Mouse (Mus musculus) left cerebral cortex, postnatal 10 days (tissue): ENCODE data around the gene Klhl11. TPM values are rescaled to one million over a fixed set of nuclear protein-coding genes. Genes with fewer than 3 reads are reported as not detected.

Experiments
- DNase-seq, 2 experiments: peaks; one replicate each; pipeline ENCODE4 v3.0.0; 2021 to 2022; ENCODE audit warnings: low spot score in 2 of 2, mixed read lengths in 1 of 2; ENCODE audit errors: extremely low spot score in 1 of 2
- intact Hi-C: fragments of 180-260 bp; cut with DNase I; formaldehyde crosslinking; loops from one replicate; pipeline ENCODE4 v1.15.1; 2025
- total RNA-seq, 2 experiments: library from RNA; stranded (reverse); gene quantifications; 2 replicates each; pipeline ENCODE4 v1.2.3; 2021

Gene Klhl11
- total RNA-seq, 2 experiments from 2014 or later = 64.3 to 67.2 TPM

DNA sequence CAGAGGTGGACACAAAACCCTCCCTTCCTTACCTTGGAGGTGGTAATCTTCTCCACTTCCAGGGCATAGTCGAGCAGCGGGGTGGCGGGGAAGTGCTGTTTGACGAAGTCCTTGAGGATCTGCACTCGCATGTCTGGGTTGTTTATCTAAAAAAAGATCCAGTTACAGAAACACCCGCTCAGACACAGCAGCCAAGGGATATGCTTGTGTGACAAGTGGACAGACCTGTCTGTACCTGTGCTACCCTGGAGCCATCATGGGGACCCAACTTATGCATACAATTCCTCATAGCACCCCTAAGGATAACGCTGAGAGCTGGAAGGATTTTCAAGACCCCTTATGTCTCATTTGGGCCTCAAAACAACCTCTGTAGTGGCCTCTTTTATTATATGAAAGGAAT is 6.6 kb upstream of the Klhl11 start:
- no peak for DNase-seq
- intact Hi-C loops = loop anchor here (2.0 to 5.0 kb wide), 2 partner anchors 22 to 102 kb away; no protein-coding TSS in a partner anchor

- no peak for DNase-seq
- intact Hi-C loops = loop anchor here (5.0 kb wide), 1 partner anchor 99 kb away; no protein-coding TSS in a partner anchor
Measured at GRCm38 (mm10) chr11:100476281-100476680, 3.7 kb upstream of the Klhl11 start.

GRCm38 (mm10) chr11:100472935-100473295 is 374 bp upstream of the Klhl11 start:
- intact Hi-C loops = no loop called here

DNA sequence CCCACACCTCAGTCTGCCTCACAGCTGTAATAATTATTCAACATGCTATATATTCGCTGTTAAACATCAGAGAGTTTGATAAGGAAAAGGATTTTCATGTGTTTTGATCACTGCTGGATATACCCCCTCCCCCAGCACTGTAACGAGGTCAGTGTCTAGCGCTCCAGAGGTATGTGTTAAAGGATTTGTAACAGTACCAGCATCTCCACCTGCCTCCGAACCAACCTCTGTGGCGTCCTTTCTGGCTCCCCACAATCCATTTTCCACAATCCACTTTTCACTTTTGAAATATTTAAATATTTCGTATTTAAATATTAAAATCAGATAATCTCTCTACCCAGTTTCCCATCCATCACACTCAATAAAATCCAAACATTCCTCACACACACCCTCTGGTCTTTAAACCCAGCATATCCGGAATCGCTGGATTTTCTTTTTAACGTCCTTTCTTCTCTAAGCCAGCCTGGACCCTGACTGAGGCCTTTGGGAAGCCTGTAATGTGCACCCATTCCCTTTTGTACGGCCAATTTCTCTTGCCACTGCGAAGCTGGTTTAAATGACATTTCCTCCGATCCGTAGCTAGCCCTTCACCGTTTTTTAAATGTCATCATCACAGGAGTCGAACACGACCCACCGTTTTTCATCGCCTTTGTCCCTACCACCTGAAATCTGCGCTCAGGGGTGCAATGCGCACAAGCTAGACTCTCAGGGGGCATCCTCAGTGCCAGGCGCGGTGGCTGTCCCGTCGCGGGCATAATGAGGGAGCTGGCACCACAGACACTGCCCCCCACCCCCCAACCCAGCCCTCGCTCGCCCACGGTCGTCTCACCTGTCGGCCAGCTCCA is 967 bp downstream of the Klhl11 start:
- no peak for DNase-seq

More at GRCm38 (mm10) chr11:100472935-100473295, 374 bp upstream of the Klhl11 start:
- no peak for DNase-seq

GRCm38 (mm10) chr11:100465833-100466232 is 6.7 kb downstream of the Klhl11 start:
- DNase-seq = no peak
- intact Hi-C loops = no loop called here

More for the DNA sequence above, 967 bp downstream of the Klhl11 start:
- intact Hi-C loops = no loop called here

GRCm38 (mm10) chr11:100465229-100465792 is 7.2 kb downstream of the Klhl11 start:
- intact Hi-C loops = no loop called here
- DNase-seq = no peak

GRCm38 (mm10) chr11:100462699-100463098 is 9.8 kb downstream of the Klhl11 start:
- intact Hi-C loops = loop anchor here (2.0 kb wide), 1 partner anchor 38 kb away; no protein-coding TSS in a partner anchor
- DNase-seq = peak; percentile 29 to 34

DNA sequence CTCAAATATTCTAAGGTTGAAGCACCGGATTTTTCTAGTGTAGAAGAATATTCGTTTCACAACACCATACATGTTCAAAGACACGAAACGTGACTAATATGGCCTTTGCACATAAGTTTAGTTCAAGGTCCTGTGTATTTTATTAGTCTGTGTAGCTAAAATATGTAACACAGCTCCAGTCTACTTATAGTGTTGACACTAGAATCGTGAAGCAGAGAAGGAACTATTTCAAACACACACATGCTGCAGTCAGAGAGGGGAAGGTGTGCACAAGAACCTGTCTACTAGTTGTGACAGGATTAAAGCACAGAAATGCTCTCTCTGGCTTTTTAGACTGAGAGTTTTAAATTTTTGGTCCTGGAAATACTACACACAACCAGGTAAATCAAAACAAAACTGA is 14.8 kb downstream of the Klhl11 start:
- intact Hi-C loops = no loop called here
- DNase-seq = no peak

DNA sequence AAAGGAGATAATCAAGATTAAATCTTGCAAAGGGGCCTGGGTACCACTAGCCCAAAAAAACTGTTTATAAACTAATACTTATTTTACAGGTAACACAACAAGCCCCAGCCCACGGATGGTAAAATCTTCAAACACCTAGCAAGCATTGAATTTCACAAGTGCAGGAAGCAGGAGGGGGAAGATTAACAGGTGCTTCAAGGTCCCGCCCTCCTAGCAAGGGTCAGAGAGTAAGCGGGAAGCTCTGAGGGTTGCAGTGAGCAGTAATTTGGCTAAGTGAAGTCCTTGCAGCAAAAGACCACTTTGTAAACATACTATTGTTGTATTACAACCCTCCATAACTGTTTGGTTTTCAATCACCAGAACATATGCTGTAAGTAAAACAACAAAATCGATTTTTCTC is 15.3 kb downstream of the Klhl11 start:
- intact Hi-C loops = no loop called here
- no peak for DNase-seq

GRCm38 (mm10) chr11:100442625-100443024 is 29.9 kb downstream of the Klhl11 start:
- intact Hi-C loops = no loop called here
- DNase-seq = no peak

DNA sequence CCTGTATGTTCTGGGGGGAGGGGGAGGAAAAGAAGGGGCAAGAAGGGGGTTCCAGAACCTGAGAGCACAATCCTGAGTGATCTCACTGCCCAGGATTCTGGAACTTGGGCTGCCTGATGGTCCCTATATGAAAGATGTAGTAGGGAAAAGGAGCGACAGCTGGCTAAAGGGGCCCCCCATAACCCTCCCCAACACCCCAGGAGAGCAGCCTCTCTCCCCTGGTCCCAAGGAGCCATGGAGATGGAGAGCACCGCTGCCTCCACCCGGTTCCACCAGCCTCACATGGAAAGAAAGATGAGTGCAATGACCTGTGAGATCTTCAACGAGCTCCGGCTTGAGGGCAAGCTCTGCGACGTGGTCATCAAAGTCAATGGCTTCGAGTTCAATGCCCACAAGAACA is 30.7 kb downstream of the Klhl11 start, which contains the start of the genes Nt5c3b and Klhl10:
Nt5c3b (minus strand) TSS at position 12 of the 400 bp plus-strand sequence.
Klhl10 (plus strand) TSS at position 121 of the 400 bp plus-strand sequence.
- intact Hi-C loops = no loop called here
- DNase-seq = no peak

DNA sequence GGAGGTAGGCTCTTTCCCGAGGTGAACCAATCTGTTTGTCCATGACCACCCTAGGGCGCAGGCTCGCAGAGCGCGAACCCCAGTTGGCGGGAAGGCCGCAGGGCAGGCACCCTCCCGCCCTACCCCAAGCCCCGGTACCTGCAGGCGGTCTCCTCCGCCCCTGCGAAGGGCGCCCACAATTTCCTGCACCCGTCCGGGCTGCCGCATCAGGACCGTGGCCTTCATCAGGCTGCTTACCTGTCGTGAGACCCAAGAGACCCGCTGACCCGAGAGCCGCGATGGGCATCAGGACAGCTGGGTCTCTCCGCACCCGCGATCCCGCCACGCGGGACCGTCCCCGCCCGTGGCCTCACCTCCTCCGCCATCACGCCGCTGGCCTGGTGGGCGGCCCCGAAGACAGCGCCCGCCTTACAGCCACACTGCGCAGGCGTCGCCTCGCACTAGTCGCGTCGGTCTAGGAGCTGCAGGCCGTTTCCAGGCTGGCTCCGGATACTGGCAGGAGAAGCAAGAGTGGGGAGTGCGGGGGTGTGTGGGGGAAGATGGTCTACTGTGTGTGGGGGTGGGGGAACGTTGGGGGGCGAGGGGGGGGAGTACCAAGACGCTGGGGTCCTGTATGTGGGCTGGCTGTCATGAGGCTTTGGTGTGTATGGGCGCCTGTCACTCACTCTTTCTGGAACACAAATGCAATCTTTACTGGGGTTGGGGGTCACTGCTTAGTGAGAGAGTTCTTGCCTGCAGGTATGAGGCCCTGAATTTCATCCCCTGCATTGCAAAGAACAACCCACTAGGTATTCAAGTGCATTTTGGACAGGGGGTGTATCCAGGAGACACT is 31.6 kb downstream of the Klhl11 start:
- DNase-seq = peak; percentile 79 to 92
- intact Hi-C loops = no loop called here

DNA sequence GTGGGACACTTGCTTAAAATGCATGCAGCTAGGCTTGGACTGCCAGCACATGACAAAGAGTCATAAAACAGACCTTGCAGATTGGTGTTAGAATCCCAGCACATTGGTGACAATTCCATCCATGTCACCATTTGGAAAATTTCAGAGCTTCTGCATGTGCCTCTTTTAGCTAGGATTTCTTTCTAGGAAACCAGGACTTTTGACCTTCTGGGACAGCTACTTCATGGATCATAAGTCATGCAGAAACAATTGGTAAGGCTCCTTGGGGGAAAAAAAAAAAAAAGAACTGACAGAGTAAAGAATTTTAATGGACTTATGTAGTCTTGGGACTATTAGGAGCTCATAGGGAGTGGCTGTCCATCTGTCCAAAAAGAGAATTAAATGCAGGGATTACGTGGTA is 34.6 kb downstream of the Klhl11 start:
- DNase-seq = no peak
- intact Hi-C loops = no loop called here

- intact Hi-C loops = no loop called here
- DNase-seq = no peak
Measured at GRCm38 (mm10) chr11:100435678-100436246, 36.8 kb downstream of the Klhl11 start.

GRCm38 (mm10) chr11:100432002-100432401 is 40.5 kb downstream of the Klhl11 start:
- intact Hi-C loops = no loop called here
- DNase-seq = no peak

DNA sequence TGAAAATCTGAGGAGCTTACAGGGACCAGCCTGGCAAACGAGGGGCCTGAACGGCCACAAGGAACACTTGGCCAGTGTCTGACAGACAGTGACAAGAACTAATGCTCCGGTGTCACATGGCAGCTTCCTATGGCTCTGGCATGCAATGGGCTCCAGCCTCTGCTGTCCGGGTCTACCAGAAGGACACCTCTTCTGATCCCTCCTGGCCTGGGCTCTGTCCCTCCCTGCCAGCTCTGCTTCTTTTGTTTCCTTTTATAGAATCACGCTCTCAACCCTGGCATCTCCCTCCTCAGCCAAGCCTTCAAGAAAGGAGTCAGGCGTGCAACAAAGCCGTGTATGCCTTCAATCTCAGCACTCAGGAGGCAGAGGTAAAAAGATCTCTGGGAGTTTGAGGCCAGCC is 42.5 kb downstream of the Klhl11 start:
- no peak for DNase-seq
- intact Hi-C loops = no loop called here

DNA sequence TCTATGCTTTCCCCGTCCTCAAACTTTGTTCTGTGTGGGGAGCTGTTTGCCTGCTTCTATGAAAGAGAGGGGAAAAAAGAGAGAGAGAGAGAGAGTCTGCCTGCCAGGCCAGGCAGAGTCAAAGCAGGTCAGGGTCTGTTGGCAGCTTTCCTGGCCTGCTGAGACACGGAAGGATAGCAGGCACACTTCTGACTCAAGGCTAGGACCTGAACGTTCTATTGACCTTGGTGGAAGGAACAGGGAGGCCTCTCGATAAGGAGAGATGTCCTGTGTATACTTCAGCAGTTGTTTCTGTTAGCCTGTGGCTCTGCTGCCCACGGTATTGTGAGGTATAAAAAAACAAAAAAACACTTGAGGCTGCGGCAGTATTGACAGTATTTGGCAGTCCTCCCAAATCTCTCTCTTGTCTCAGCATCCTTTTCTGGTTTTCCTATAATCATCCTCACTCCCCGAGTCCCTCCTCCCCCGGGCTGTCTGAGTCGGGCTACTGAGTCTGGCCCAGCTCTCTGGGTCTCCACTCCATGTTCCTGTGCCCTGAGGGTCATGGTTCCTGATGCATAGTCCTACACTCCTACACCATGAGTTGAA is 43.8 kb downstream of the Klhl11 start:
- DNase-seq = peak; percentile 43 to 56
- intact Hi-C loops = no loop called here

DNA sequence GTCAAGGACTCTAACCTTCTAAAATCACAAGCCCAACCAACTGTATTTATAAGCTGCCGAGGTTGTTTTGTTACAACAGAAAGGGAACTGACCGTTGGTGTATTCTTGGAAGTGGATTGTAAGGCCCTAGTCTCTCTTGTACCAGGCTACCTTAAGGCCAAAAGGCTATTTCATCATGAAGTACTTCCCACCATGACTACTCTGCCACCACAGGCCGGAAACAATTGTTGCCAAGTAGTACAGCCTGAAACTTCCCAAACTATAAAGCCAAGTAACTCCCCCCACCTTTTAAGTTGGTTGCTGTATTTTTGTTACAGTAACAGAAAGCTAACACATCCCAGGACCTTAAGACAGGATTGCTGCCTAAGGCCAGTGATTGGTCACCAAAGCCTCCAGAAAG is 45.7 kb downstream of the Klhl11 start:
- DNase-seq = no peak
- intact Hi-C loops = no loop called here
